25 mouse cellular contexts compared by ENCODE assay signal in the genomic region with DNA sequence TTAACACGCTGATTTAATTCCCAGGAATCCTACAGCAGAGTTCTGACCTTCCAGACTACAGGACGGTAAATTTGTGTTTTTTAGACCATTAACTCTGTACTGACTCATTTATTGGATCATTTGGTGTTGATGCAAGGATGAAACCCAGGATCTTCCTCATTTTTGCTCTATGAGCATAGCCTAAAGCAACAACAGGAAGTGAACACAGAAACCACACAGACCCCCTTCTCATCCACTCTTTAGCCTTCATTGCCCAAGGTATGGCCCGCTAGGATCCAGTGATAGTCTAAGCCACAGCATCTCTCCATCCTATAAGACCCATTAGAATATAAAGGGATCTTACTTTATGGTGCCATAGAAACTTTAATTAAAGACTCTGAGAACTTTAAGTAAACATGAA. TPM values are rescaled to one million over a fixed set of nuclear protein-coding genes. Genes with fewer than 3 reads are reported as not detected.
A peak's percentile ranks its signal among the peaks of the same experiment; 100 is the strongest.
DNase-seq lines count a peak whose midpoint lies in the region; ATAC-seq lines count a peak whose summit lies in the region.
"Had no signal": no experiment of that assay in that cellular context is flagged by ENCODE, and none has a peak within 500 bp of the region (broad histone marks: within the 10 kb centered on the region; RNA-seq: fewer than 3 reads in every experiment).

No protein-coding gene starts in this region.

- peak; percentile 97 for ATAC-seq in granulocyte monocyte progenitor cell, adult 5-6 weeks (replicated peaks; ENCODE audit: poor library complexity, severe bottlenecking)
- peak; percentile 89 for ATAC-seq in megakaryocyte progenitor cell, adult 5-6 weeks (replicated peaks; ENCODE audit: poor library complexity)
- no peak for ATAC-seq in hindbrain, embryonic 13.5 days (ENCODE audit: low FRiP score)
- ATAC-seq: CD4-positive, CD25-positive, alpha-beta regulatory T cell, adult 4 months; forebrain, embryonic 14.5 days; forebrain, embryonic 16.5 days had no signal

- H3K36me3 ChIP-seq in hindbrain, embryonic 13.5 days = no peaks in the 10 kb centered on the region
- H3K36me3 ChIP-seq: embryonic facial prominence, embryonic 13.5 days; embryonic facial prominence, embryonic 15.5 days; forebrain, embryonic 10.5 days; forebrain, embryonic 12.5 days; G1E had no signal

- H3K27me3 ChIP-seq in hindbrain, embryonic 13.5 days = no peaks in the 10 kb centered on the region
- H3K27me3 ChIP-seq: CH12.LX; embryonic facial prominence, embryonic 13.5 days; embryonic facial prominence, embryonic 15.5 days; forebrain, embryonic 12.5 days had no signal

- H3K4me3 ChIP-seq in hindbrain, embryonic 13.5 days = no peak overlapping the region
- H3K4me3 ChIP-seq: embryonic facial prominence, embryonic 13.5 days; embryonic facial prominence, embryonic 15.5 days; erythroblast, embryonic 14.5 days; forebrain, embryonic 10.5 days; forebrain, embryonic 12.5 days had no signal

- 83% methylated on average over 3 of the region's 3 CpGs for WGBS in hindbrain, embryonic 13.5 days

- peak; percentile 7 for DNase-seq in Muller cell, postnatal 12 days (ENCODE audit: inconsistent ontology term)
- DNase-seq in layer of hippocampus, postnatal 25 days (ENCODE audit: extremely low spot score in 1 of 2, low spot score in 1 of 2) = no peak
- DNase-seq: adrenal gland, adult 2 months; adrenal gland, postnatal 10 days; adrenal gland, postnatal 36 days; B cell, adult 2 months; cerebellum, adult 11-12 months; cerebellum, adult 2 months; cerebellum, adult 9-10 months; cerebellum, postnatal 10 days; cerebellum, postnatal 25 days; embryo, embryonic 11 days had no signal

- H3K27ac ChIP-seq in hindbrain, embryonic 13.5 days = no peak overlapping the region
- H3K27ac ChIP-seq: embryonic facial prominence, embryonic 13.5 days; embryonic facial prominence, embryonic 15.5 days; forebrain, embryonic 10.5 days; forebrain, embryonic 12.5 days had no signal

- no peaks in the 10 kb centered on the region for H3K9me3 ChIP-seq in hindbrain, embryonic 13.5 days
- H3K9me3 ChIP-seq: embryonic facial prominence, embryonic 13.5 days; embryonic facial prominence, embryonic 15.5 days; forebrain, embryonic 10.5 days; forebrain, embryonic 12.5 days had no signal

- H3K4me2 ChIP-seq in hindbrain, embryonic 13.5 days = no peak overlapping the region
- H3K4me2 ChIP-seq: embryonic facial prominence, embryonic 13.5 days; embryonic facial prominence, embryonic 15.5 days; forebrain, embryonic 12.5 days had no signal

- no peaks in the 10 kb centered on the region for H3K4me1 ChIP-seq in hindbrain, embryonic 13.5 days (replicated peaks)
- H3K4me1 ChIP-seq: embryonic facial prominence, embryonic 13.5 days; embryonic facial prominence, embryonic 15.5 days; forebrain, embryonic 10.5 days; forebrain, embryonic 12.5 days had no signal

- no peak overlapping the region for H3K9ac ChIP-seq in hindbrain, embryonic 13.5 days
- H3K9ac ChIP-seq: embryonic facial prominence, embryonic 13.5 days; embryonic facial prominence, embryonic 15.5 days; forebrain, embryonic 12.5 days had no signal

RNA-seq across cellular contexts. Expression of gene Grin2b, which starts 56.5 kb away (rescaled TPM):
- total RNA-seq in granulocyte monocyte progenitor cell, adult 5-6 weeks (2014; fragmentation: Nextera tagmentation) = not detected in 2 replicates
- not detected in 2 replicates for total RNA-seq in granulocyte monocyte progenitor cell, adult 5-6 weeks (2017)
- total RNA-seq in megakaryocyte progenitor cell, adult 5-6 weeks (2015) = not detected in 2 replicates
- total RNA-seq in megakaryocyte progenitor cell, adult 5-6 weeks (2017) = not detected in 2 replicates
- total RNA-seq in layer of hippocampus, postnatal 25 days (2021) = 100 to 1,000 TPM; 272 to 410 TPM
- polyA plus RNA-seq in hindbrain, embryonic 13.5 days (2015; fragmentation: Nextera tagmentation; extraction: Ambion mirVana) = 43.7 and 46.7 TPM in 2 replicates
- total RNA-seq: CH12.LX had no signal
- polyA plus RNA-seq: CD4-positive, CD25-positive, alpha-beta regulatory T cell, adult 4 months; erythroblast, embryonic 14.5 days; G1E had no signal

Comparison
In these comparisons a context has a peak if more than half of its experiments do, and no peak if none do; other contexts are left out.
1. RNA of gene Grin2b, which starts 56.5 kb away (total RNA-seq): 272 to 410 TPM in layer of hippocampus, postnatal 25 days; not detected in granulocyte monocyte progenitor cell, adult 5-6 weeks and not detected in megakaryocyte progenitor cell, adult 5-6 weeks; every median in the first group is over 100 times any median in the second.